Mouse (Mus musculus): ENCODE data around the gene Mdh1. TPM values are rescaled to one million over a fixed set of nuclear protein-coding genes. Genes with fewer than 3 reads are reported as not detected.
"Not testable (repeated sequence)": the region's sequence is repeated elsewhere in the genome, so short reads cannot be mapped to it uniquely, and the experiment has no call there.

The Mdh1 gene
- polyA plus RNA-seq, 1 experiment from 2014 or later: 1,365 TPM

- H3K27me3 ChIP-seq (ENCODE audit: control insufficient read depth, insufficient read depth, low read length): no peaks in the 10 kb centered on the region
- H3K27ac ChIP-seq (ENCODE audit: low read depth, low read length): no peak overlapping the region
- H3K4me2 ChIP-seq: no peak overlapping the region
- H3K9ac ChIP-seq (ENCODE audit: low read depth, low read length): no peak overlapping the region
- H3K36me3 ChIP-seq (ENCODE audit: control insufficient read depth, insufficient read depth, low read length): no peaks in the 10 kb centered on the region
- H3K4me1 ChIP-seq (ENCODE audit: control insufficient read depth, insufficient read depth, low read length): no peaks in the 10 kb centered on the region
- no peak overlapping the region for H3K4me3 ChIP-seq (ENCODE audit: low read depth, low read length)
- no peaks in the 10 kb centered on the region for H3K9me3 ChIP-seq (replicated peaks; ENCODE audit: control insufficient read depth, low read length)
- ATAC-seq (replicated peaks; ENCODE audit: insufficient number of reproducible peaks, low FRiP score, low TSS enrichment): no peak
- 39% methylated on average over 2 of the region's 2 CpGs for WGBS (ENCODE audit: insufficient replicate concordance)
Observed at GRCm38 (mm10) chr11:21540072-21540471, 32.1 kb downstream of the Mdh1 start.

GRCm38 (mm10) chr11:21530856-21531255 lies 41.3 kb downstream of the Mdh1 start:
- not testable (repeated sequence) for ATAC-seq (replicated peaks; ENCODE audit: insufficient number of reproducible peaks, low FRiP score, low TSS enrichment); H3K9ac ChIP-seq (ENCODE audit: low read depth, low read length); H3K36me3 ChIP-seq (ENCODE audit: control insufficient read depth, insufficient read depth, low read length); H3K4me1 ChIP-seq (ENCODE audit: control insufficient read depth, insufficient read depth, low read length); H3K9me3 ChIP-seq (replicated peaks; ENCODE audit: control insufficient read depth, low read length); H3K4me2 ChIP-seq; H3K4me3 ChIP-seq (ENCODE audit: low read depth, low read length); H3K27me3 ChIP-seq (ENCODE audit: control insufficient read depth, insufficient read depth, low read length); H3K27ac ChIP-seq (ENCODE audit: low read depth, low read length)
- WGBS (ENCODE audit: insufficient replicate concordance): 78% methylated on average over 2 of the region's 2 CpGs

- Histone ChIP-seq H3K9ac (ENCODE audit: low read depth, low read length) (no peak overlapping the region), H3K27me3 (ENCODE audit: control insufficient read depth, insufficient read depth, low read length) (no peaks in the 10 kb centered on the region), H3K4me1 (ENCODE audit: control insufficient read depth, insufficient read depth, low read length) (no peaks in the 10 kb centered on the region), H3K4me3 (ENCODE audit: low read depth, low read length) (no peak overlapping the region), H3K27ac (ENCODE audit: low read depth, low read length) (no peak overlapping the region), H3K36me3 (ENCODE audit: control insufficient read depth, insufficient read depth, low read length) (no peaks in the 10 kb centered on the region), H3K9me3 (replicated peaks; ENCODE audit: control insufficient read depth, low read length) (no peaks in the 10 kb centered on the region), H3K4me2 (no peak overlapping the region)
- 61% methylated on average over 2 of the region's 2 CpGs for WGBS (ENCODE audit: insufficient replicate concordance)
- ATAC-seq (replicated peaks; ENCODE audit: insufficient number of reproducible peaks, low FRiP score, low TSS enrichment): no peak
Observed at GRCm38 (mm10) chr11:21528676-21529394, 43.3 kb downstream of the Mdh1 start.

- H3K4me2 ChIP-seq: no peak overlapping the region
- H3K9ac ChIP-seq (ENCODE audit: low read depth, low read length): no peak overlapping the region
- ATAC-seq (replicated peaks; ENCODE audit: insufficient number of reproducible peaks, low FRiP score, low TSS enrichment): no peak
- H3K27me3 ChIP-seq (ENCODE audit: control insufficient read depth, insufficient read depth, low read length): no peaks in the 10 kb centered on the region
- no peaks in the 10 kb centered on the region for H3K4me1 ChIP-seq (ENCODE audit: control insufficient read depth, insufficient read depth, low read length)
- no peaks in the 10 kb centered on the region for H3K9me3 ChIP-seq (replicated peaks; ENCODE audit: control insufficient read depth, low read length)
- H3K36me3 ChIP-seq (ENCODE audit: control insufficient read depth, insufficient read depth, low read length): no peaks in the 10 kb centered on the region
- H3K4me3 ChIP-seq (ENCODE audit: low read depth, low read length): no peak overlapping the region
- 82% methylated on average over 9 of the region's 9 CpGs for WGBS (ENCODE audit: insufficient replicate concordance)
- no peak overlapping the region for H3K27ac ChIP-seq (ENCODE audit: low read depth, low read length)
Observed at GRCm38 (mm10) chr11:21517726-21518125, 54.4 kb downstream of the Mdh1 start.

GRCm38 (mm10) chr11:21516396-21516795 lies 55.8 kb downstream of the Mdh1 start:
- H3K4me1 ChIP-seq (ENCODE audit: control insufficient read depth, insufficient read depth, low read length); H3K4me2 ChIP-seq; H3K27ac ChIP-seq (ENCODE audit: low read depth, low read length); H3K36me3 ChIP-seq (ENCODE audit: control insufficient read depth, insufficient read depth, low read length); H3K9me3 ChIP-seq (replicated peaks; ENCODE audit: control insufficient read depth, low read length); H3K9ac ChIP-seq (ENCODE audit: low read depth, low read length); H3K4me3 ChIP-seq (ENCODE audit: low read depth, low read length); ATAC-seq (replicated peaks; ENCODE audit: insufficient number of reproducible peaks, low FRiP score, low TSS enrichment); H3K27me3 ChIP-seq (ENCODE audit: control insufficient read depth, insufficient read depth, low read length): not testable (repeated sequence)
- WGBS (ENCODE audit: insufficient replicate concordance): 73% methylated on average over 1 of the region's 1 CpGs

GRCm38 (mm10) chr11:21510577-21510976 lies 61.6 kb downstream of the Mdh1 start:
- H3K9me3 ChIP-seq (replicated peaks; ENCODE audit: control insufficient read depth, low read length): not testable (repeated sequence)

GRCm38 (mm10) chr11:21508713-21509112 lies 63.5 kb downstream of the Mdh1 start:
- not testable (repeated sequence) for H3K36me3 ChIP-seq (ENCODE audit: control insufficient read depth, insufficient read depth, low read length); H3K9me3 ChIP-seq (replicated peaks; ENCODE audit: control insufficient read depth, low read length); H3K27me3 ChIP-seq (ENCODE audit: control insufficient read depth, insufficient read depth, low read length); H3K9ac ChIP-seq (ENCODE audit: low read depth, low read length); ATAC-seq (replicated peaks; ENCODE audit: insufficient number of reproducible peaks, low FRiP score, low TSS enrichment); H3K27ac ChIP-seq (ENCODE audit: low read depth, low read length); H3K4me3 ChIP-seq (ENCODE audit: low read depth, low read length); H3K4me1 ChIP-seq (ENCODE audit: control insufficient read depth, insufficient read depth, low read length); H3K4me2 ChIP-seq
- 59% methylated on average over 1 of the region's 1 CpGs for WGBS (ENCODE audit: insufficient replicate concordance)

More at GRCm38 (mm10) chr11:21510577-21510976, 61.6 kb downstream of the Mdh1 start:
- not testable (repeated sequence) for H3K4me3 ChIP-seq (ENCODE audit: low read depth, low read length); H3K27me3 ChIP-seq (ENCODE audit: control insufficient read depth, insufficient read depth, low read length); H3K4me1 ChIP-seq (ENCODE audit: control insufficient read depth, insufficient read depth, low read length); H3K27ac ChIP-seq (ENCODE audit: low read depth, low read length); H3K9ac ChIP-seq (ENCODE audit: low read depth, low read length); H3K36me3 ChIP-seq (ENCODE audit: control insufficient read depth, insufficient read depth, low read length); ATAC-seq (replicated peaks; ENCODE audit: insufficient number of reproducible peaks, low FRiP score, low TSS enrichment); H3K4me2 ChIP-seq
- 69% methylated on average over 1 of the region's 1 CpGs for WGBS (ENCODE audit: insufficient replicate concordance)

- not testable (repeated sequence) for H3K27ac ChIP-seq (ENCODE audit: low read depth, low read length); H3K27me3 ChIP-seq (ENCODE audit: control insufficient read depth, insufficient read depth, low read length); H3K9ac ChIP-seq (ENCODE audit: low read depth, low read length); ATAC-seq (replicated peaks; ENCODE audit: insufficient number of reproducible peaks, low FRiP score, low TSS enrichment); H3K4me1 ChIP-seq (ENCODE audit: control insufficient read depth, insufficient read depth, low read length); H3K9me3 ChIP-seq (replicated peaks; ENCODE audit: control insufficient read depth, low read length); H3K36me3 ChIP-seq (ENCODE audit: control insufficient read depth, insufficient read depth, low read length); H3K4me2 ChIP-seq; H3K4me3 ChIP-seq (ENCODE audit: low read depth, low read length)
- 66% methylated on average over 5 of the region's 5 CpGs for WGBS (ENCODE audit: insufficient replicate concordance)
Observed at GRCm38 (mm10) chr11:21507073-21507472, 65.1 kb downstream of the Mdh1 start.

Data from heart, embryonic 11.5 days (tissue).